In the genomic region with DNA sequence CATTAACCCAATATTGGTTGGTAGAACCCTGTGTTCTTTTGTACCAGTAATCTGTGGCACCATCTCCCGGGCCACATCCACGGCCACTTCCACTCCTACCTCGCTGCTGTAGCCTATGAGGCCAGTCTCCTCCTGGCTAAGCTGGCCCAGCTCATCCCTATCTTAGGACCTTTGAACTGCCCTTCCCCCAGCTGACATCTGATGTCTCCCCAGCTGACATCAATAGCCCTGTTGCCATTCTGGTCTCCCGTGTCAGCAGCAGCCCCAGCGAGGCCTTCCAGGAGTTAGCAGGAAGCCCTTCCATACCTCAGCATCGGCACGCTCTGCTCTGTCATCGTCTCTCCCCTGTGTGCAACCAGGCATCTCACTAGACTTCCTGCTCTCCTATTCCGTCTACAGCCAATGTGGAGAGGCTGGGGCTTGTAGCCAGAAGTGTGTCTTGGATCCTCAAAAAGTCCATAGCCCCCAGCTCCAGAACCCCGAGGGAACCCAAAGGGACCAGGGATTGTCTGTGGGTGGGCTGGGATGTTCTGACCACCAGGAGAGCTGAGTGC, we compare ENCODE assay signal across 17 mouse cellular contexts. TPM values are rescaled to one million over a fixed set of nuclear protein-coding genes. Genes with fewer than 3 reads are reported as not detected.
DNase-seq lines count a peak whose midpoint lies in the region; ATAC-seq and TF ChIP-seq lines count a peak whose summit lies in the region.
"Had no signal": no experiment of that assay in that cellular context is flagged by ENCODE, and none has a peak within 500 bp of the region (broad histone marks: within the 10 kb centered on the region; RNA-seq: fewer than 3 reads in every experiment).

No protein-coding gene starts in this region.

- 19% methylated on average over 10 of the region's 10 CpGs for WGBS in kidney, embryonic 15.5 days
- WGBS in kidney, adult 2 months, result 16% methylated on average over 10 of the region's 10 CpGs

- no peak overlapping the region for H3K27ac ChIP-seq in kidney, embryonic 15.5 days
- H3K27ac ChIP-seq in kidney, adult 2 months (ENCODE audit: insufficient read depth, low read depth, low read length), result no peak overlapping the region
- H3K27ac ChIP-seq: hindbrain, embryonic 12.5 days; liver, embryonic 13.5 days; macrophage had no signal

- no peak for DNase-seq in frontal cortex, adult 2 months (ENCODE audit: extremely low spot score in 1 of 2, low spot score in 1 of 2)
- no peak for DNase-seq in kidney, adult 2 months
- peak; percentile 11 for DNase-seq in A20 (ENCODE audit: low read depth, low spot score)
- DNase-seq in gastrocnemius, postnatal 25 days, result peak; percentile 57
- DNase-seq in ovary, postnatal 36 days (ENCODE audit: low spot score), result no peak
- DNase-seq in thymus, postnatal 4 days, result no peak
- DNase-seq: adrenal gland, adult 2 months; cerebellum, postnatal 25 days; kidney, postnatal 25 days; liver, embryonic 13.5 days; right cerebral cortex, postnatal 4 days had no signal

- 0 out of 2 replicates have a peak, but pooled peaks cover 3% of the 10 kb centered on the region for H3K27me3 ChIP-seq in kidney, embryonic 15.5 days
- H3K27me3 ChIP-seq in kidney, adult 2 months (replicated peaks; ENCODE audit: control insufficient read depth, insufficient read depth, low read length), result no peaks in the 10 kb centered on the region
- H3K27me3 ChIP-seq: hindbrain, embryonic 12.5 days; liver, embryonic 13.5 days had no signal

- no peak for TF ChIP-seq POLR2A in kidney, adult 2 months (IDR thresholded peaks at IDR 0.05; ENCODE audit: low read depth, low read length)

- no peak overlapping the region for H3K4me2 ChIP-seq in kidney, embryonic 15.5 days
- H3K4me2 ChIP-seq: hindbrain, embryonic 12.5 days; liver, embryonic 13.5 days had no signal

- no peak for TF ChIP-seq CTCF in kidney, adult 2 months (conservative IDR thresholded peaks at IDR 0.05; ENCODE audit: insufficient read depth, insufficient read length, low read depth, low read length)

- H3K9ac ChIP-seq in kidney, embryonic 15.5 days, result no peak overlapping the region
- H3K9ac ChIP-seq: hindbrain, embryonic 12.5 days; liver, embryonic 13.5 days had no signal

- H3K36me3 ChIP-seq in kidney, embryonic 15.5 days, result no peaks in the 10 kb centered on the region
- H3K36me3 ChIP-seq in kidney, adult 2 months (ENCODE audit: control insufficient read depth, insufficient read depth, low read length), result no peaks in the 10 kb centered on the region
- H3K36me3 ChIP-seq: hindbrain, embryonic 12.5 days; liver, embryonic 13.5 days had no signal

- no peak overlapping the region for H3K4me3 ChIP-seq in kidney, embryonic 15.5 days (replicated peaks)
- H3K4me3 ChIP-seq in kidney, adult 2 months (ENCODE audit: insufficient read depth, low read depth, low read length), result no peak overlapping the region
- H3K4me3 ChIP-seq: hindbrain, embryonic 12.5 days; liver, embryonic 13.5 days had no signal

- 0 out of 2 replicates have a peak, but pooled peaks have one; percentile 17 for ATAC-seq in frontal cortex, adult (ENCODE audit: low TSS enrichment)
- ATAC-seq in kidney, embryonic 15.5 days (replicated peaks; ENCODE audit: low FRiP score), result peak; percentile 54; the same call in 1 of the 2 replicates

- no peaks in the 10 kb centered on the region for H3K9me3 ChIP-seq in kidney, embryonic 15.5 days (replicated peaks)
- H3K9me3 ChIP-seq: hindbrain, embryonic 12.5 days; liver, embryonic 13.5 days had no signal

- H3K4me1 ChIP-seq in kidney, embryonic 15.5 days, result peaks cover 20% of the 10 kb centered on the region
- H3K4me1 ChIP-seq in kidney, adult 2 months (ENCODE audit: control insufficient read depth, insufficient read depth, low read length), result no peaks in the 10 kb centered on the region
- H3K4me1 ChIP-seq: hindbrain, embryonic 12.5 days had no signal

RNA-seq across cellular contexts. Expression of gene Fam209, which starts 4.5 kb away (rescaled TPM):
- polyA plus RNA-seq in frontal cortex, adult 2 months (2012; rRNA removed), result 0.24 TPM in 1 of 2 replicates, not detected in the other
- polyA plus RNA-seq in kidney, embryonic 15.5 days (2015; fragmentation: Nextera tagmentation; extraction: Ambion mirVana), result not detected in 2 replicates
- 0.33 TPM in 1 of 2 replicates, not detected in the other for polyA plus RNA-seq in kidney, adult 2 months (2012; rRNA removed)
- under 1 TPM; 0.40 to 0.56 TPM for total RNA-seq in gastrocnemius, postnatal 25 days (2021)
- total RNA-seq: adrenal gland, adult 2 months had no signal
- polyA plus RNA-seq: hindbrain, embryonic 12.5 days; liver, embryonic 13.5 days; stomach, embryonic 16.5 days had no signal

RNA-seq across cellular contexts. Expression of gene Gcnt7, which starts 18.4 kb away (rescaled TPM):
- polyA plus RNA-seq in frontal cortex, adult 2 months (2012; rRNA removed), result 0.04 TPM in 1 of 2 replicates, not detected in the other
- polyA plus RNA-seq in kidney, embryonic 15.5 days (2015; fragmentation: Nextera tagmentation; extraction: Ambion mirVana), result 1.6 and 2.0 TPM in 2 replicates
- polyA plus RNA-seq in kidney, adult 2 months (2012; rRNA removed), result 0.04 TPM in 1 of 2 replicates, not detected in the other
- total RNA-seq in gastrocnemius, postnatal 25 days (2021), result not detected
- total RNA-seq: adrenal gland, adult 2 months; monocyte, adult 5-6 weeks had no signal
- polyA plus RNA-seq: adrenal gland, adult 2 months; macrophage had no signal

RNA-seq across cellular contexts. Expression of gene Rtf2, which starts 36.4 kb away (rescaled TPM):
- 77.9 and 79.1 TPM in 2 replicates for polyA plus RNA-seq in frontal cortex, adult 2 months (2012; rRNA removed)
- 68.9 and 74.8 TPM in 2 replicates for polyA plus RNA-seq in kidney, embryonic 15.5 days (2015; fragmentation: Nextera tagmentation; extraction: Ambion mirVana)
- polyA plus RNA-seq in kidney, adult 2 months (2012; rRNA removed), result 37.7 and 39.9 TPM in 2 replicates
- 10 to 100 TPM; 28.4 to 29.4 TPM for total RNA-seq in gastrocnemius, postnatal 25 days (2021)

Comparison
In these comparisons a context has a peak if more than half of its experiments do, and no peak if none do; other contexts are left out.
1. DNase-seq: peak in A20 (single experiment) and gastrocnemius, postnatal 25 days (single experiment); none in frontal cortex, adult 2 months (0 of 2), kidney, adult 2 months (single experiment), ovary, postnatal 36 days (single experiment) and thymus, postnatal 4 days (single experiment).